Mouse (Mus musculus) kidney, postnatal 0 days (tissue): ENCODE data around the gene Rab1b. TPM values are rescaled to one million over a fixed set of nuclear protein-coding genes. Genes with fewer than 3 reads are reported as not detected.
"Not testable (repeated sequence)": the region's sequence is repeated elsewhere in the genome, so short reads cannot be mapped to it uniquely, and the experiment has no call there.

Source experiments
- ATAC-seq: fragments of 200-750 bp; cut with Nextera tagmentation; replicated peaks from 2 replicates; pipeline ENCODE4 v1.8.0; 2017; ENCODE audit warnings: low read depth, moderate number of reproducible peaks, moderate TSS enrichment, moderate library complexity; ENCODE audit not compliant: low FRiP score
- DNase-seq: peaks from one replicate; pipeline ENCODE4 v3.0.0-alpha.2; 2016; ENCODE audit warnings: low spot score
- H3K27ac ChIP-seq: fragments of 300-500 bp; sonication (generic); 2 replicates; pipeline ENCODE4 v1.5.1; 2014; ENCODE audit warnings: mild to moderate bottlenecking
- H3K27me3 ChIP-seq: fragments of 300-500 bp; sonication (generic); 2 replicates; pipeline ENCODE4 v1.6.1; 2014; ENCODE audit warnings: low read length, mixed read lengths; ENCODE audit not compliant: insufficient read depth
- H3K36me3 ChIP-seq: fragments of 300-500 bp; sonication (generic); 2 replicates; pipeline ENCODE4 v1.6.1; 2014; ENCODE audit warnings: low read length, mixed read lengths; ENCODE audit not compliant: insufficient read depth
- H3K4me1 ChIP-seq: fragments of 300-500 bp; sonication (generic); replicated peaks from 2 replicates; pipeline ENCODE4 v1.6.1; 2014; ENCODE audit warnings: antibody characterized with exemption, low read length, mixed read lengths; ENCODE audit not compliant: insufficient read depth
- H3K4me2 ChIP-seq: fragments of 300-500 bp; sonication (generic); 2 replicates; pipeline ENCODE4 v1.6.1; 2014; ENCODE audit warnings: mild to moderate bottlenecking, low read length, moderate library complexity, mixed read lengths
- H3K4me3 ChIP-seq: fragments of 300-500 bp; sonication (generic); replicated peaks from 2 replicates; pipeline ENCODE4 v1.5.1; 2014; ENCODE audit warnings: low read depth, low read length
- H3K9ac ChIP-seq: fragments of 300-500 bp; sonication (generic); 2 replicates; pipeline ENCODE4 v1.6.1; 2014; ENCODE audit warnings: low read depth, low read length
- H3K9me3 ChIP-seq: fragments of 300-500 bp; sonication (generic); replicated peaks from 2 replicates; pipeline ENCODE4 v1.6.1; 2016; ENCODE audit warnings: low read length, inconsistent platforms, mixed read lengths
- CTCF ChIP-seq: IDR thresholded peaks from 2 replicates; pipeline ENCODE4 v1.5.1; 2016; ENCODE audit warnings: antibody characterized with exemption, low read depth, mild to moderate bottlenecking, moderate library complexity
- WGBS: fragments of 180-500 bp; shearing (Covaris S2); extraction: QIAGEN DNeasy Blood & Tissue Kit; methylation state at CpG from one replicate; pipeline ENCODE4 v1.1.7; 2014; 5-methylcytosine and 5-hydroxymethylcytosine counted together
- polyA plus RNA-seq: library from polyadenylated mRNA; unstranded; fragments of >200 nt; fragmentation: Nextera tagmentation; extraction: Ambion mirVana; gene quantifications from 2 replicates; pipeline ENCODE4 v1.2.1, GENCODE M21; 2015

The Rab1b gene
- polyA plus RNA-seq, 1 experiment from 2014 or later: 270 TPM

DNA sequence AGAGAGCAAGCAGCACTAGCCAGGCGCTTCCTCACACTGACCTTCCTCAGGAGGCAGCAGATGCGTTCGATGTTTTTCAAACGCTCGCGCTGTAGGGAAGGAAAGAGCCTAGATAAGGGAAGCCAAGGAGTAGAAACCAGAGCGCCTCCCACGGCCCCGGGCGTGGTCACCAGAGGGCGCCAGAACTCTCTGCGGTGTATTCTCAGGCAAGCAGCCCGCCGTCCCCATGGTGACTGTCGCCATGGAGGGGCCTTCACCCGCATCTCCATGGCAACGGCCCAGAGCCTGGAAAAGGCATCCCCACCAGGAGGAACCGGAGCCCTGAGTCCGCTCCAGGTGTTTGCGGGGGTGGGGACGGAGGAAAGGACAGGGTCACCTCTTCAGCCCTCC, 12.6 kb downstream of the Rab1b start:
- H3K4me2 ChIP-seq: no peak overlapping the region
- no peak overlapping the region for H3K9ac ChIP-seq
- ATAC-seq (peak; percentile 71), DNase-seq (peak; percentile 94)
- H3K9me3 ChIP-seq: no peaks in the 10 kb centered on the region
- no peak overlapping the region for H3K4me3 ChIP-seq
- H3K4me1 ChIP-seq: peaks cover 10% of the 10 kb centered on the region
- TF ChIP-seq CTCF: peak; percentile 92
- H3K27me3 ChIP-seq: no peaks in the 10 kb centered on the region
- H3K27ac ChIP-seq: no peak overlapping the region
- 0 out of 2 replicates have a peak, but pooled peaks cover 10% of the 10 kb centered on the region for H3K36me3 ChIP-seq
- WGBS: 1% methylated on average over 21 of the region's 21 CpGs

DNA sequence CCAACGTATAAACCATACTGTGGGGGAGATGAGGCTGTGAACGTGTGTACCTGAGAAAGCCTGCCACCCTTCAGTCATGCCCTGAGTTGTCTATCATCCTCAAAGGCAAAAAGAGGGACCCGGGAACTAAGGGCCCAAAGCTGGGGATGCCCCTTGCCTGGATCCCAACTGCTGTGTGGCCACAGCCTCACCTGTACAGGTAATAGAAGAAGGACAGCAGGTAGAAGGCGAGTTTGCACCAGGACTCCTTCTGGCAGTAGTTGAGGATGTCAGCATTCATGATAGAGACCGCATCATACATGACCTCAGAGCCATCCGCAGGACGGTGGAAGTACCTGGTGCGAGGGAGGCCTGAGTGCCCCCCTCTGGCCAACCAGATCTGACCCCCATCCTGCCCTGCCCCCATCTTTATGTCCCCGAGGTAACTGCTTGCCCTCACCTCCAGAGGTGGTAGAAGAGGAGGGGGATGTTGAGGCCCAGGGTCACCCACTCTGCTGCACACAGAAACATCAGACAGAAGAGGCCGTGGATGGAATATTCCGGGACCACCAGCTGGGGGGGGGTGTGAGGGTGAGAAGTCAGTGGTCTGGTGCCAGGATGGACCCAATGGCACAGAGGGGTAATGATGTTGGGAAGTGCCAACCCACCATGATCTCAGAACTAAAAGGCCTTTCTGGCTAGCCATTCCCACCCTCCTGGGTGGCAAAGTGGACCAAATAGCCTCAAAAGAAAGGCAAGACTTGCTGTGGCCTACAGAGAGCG, 13.2 kb downstream of the Rab1b start:
- ATAC-seq: 0 out of 2 replicates have a peak, but pooled peaks have one; percentile 1
- no peaks in the 10 kb centered on the region for H3K27me3 ChIP-seq

DNA sequence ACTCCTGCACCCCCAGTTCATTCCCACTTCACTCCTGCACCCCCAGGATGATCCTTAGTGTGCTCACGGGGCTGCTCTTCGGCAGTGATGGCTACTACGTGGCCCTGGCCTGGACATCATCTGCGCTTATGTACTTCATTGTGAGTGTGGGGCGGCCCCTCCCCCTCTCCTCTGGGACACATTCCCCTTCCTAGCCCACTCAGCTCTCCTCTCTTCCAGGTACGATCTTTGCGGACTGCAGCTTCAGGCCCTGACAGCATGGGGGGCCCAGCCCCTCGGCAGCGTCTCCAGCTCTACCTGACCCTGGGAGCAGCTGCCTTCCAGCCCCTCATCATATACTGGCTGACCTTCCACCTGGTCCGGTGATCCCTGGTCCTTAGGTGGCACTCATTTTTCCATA, 14.8 kb downstream of the Rab1b start:
- Histone ChIP-seq H3K4me3 (no peak overlapping the region), H3K4me1 (no peaks in the 10 kb centered on the region; the same call in 1 of the 2 replicates), H3K27ac (no peak overlapping the region), H3K36me3 (0 out of 2 replicates have a peak, but pooled peaks cover 10% of the 10 kb centered on the region), H3K9me3 (no peaks in the 10 kb centered on the region), H3K27me3 (no peaks in the 10 kb centered on the region), H3K9ac (no peak overlapping the region), H3K4me2 (no peak overlapping the region)
- ATAC-seq (no peak), DNase-seq (no peak)
- WGBS: 89% methylated on average over 10 of the region's 10 CpGs
- TF ChIP-seq CTCF: no peak

More for the DNA sequence above, 13.2 kb downstream of the Rab1b start:
- no peak for DNase-seq
- H3K9ac ChIP-seq: no peak overlapping the region
- 73% methylated on average over 12 of the region's 12 CpGs for WGBS
- H3K36me3 ChIP-seq: 0 out of 2 replicates have a peak, but pooled peaks cover 10% of the 10 kb centered on the region
- H3K27ac ChIP-seq: no peak overlapping the region
- TF ChIP-seq CTCF: no peak
- H3K9me3 ChIP-seq: no peaks in the 10 kb centered on the region
- H3K4me2 ChIP-seq: no peak overlapping the region
- H3K4me3 ChIP-seq: no peak overlapping the region
- peaks cover 8% of the 10 kb centered on the region for H3K4me1 ChIP-seq

DNA sequence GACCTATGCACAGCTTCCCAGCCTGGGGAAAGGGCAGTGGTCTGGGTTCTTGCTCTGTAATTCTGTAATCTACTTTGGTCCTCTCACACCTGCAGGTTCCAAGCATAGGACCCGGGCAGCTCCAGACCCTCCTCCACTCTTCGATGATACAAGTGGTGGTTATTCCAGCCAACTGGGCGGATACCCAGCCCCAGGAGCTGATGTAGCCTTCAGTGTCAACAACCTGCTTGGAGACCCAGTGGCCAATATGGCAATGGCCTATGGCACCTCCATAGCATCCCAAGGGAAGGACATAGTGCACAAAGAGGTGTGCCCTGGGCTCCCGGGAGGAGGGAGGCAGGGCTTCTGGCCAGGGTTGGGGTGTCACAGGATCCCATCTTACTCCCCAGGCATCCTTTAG, 17.5 kb downstream of the Rab1b start:
- Histone ChIP-seq H3K4me2 (peak overlapping the region; percentile 70), H3K4me3 (no peak overlapping the region), H3K9me3 (no peaks in the 10 kb centered on the region), H3K36me3 (0 out of 2 replicates have a peak, but pooled peaks cover 10% of the 10 kb centered on the region), H3K27me3 (peaks cover 15% of the 10 kb centered on the region; the same call in 1 of the 2 replicates), H3K4me1 (peaks cover 4% of the 10 kb centered on the region; the same call in 1 of the 2 replicates), H3K27ac (no peak overlapping the region), H3K9ac (peak overlapping the region; percentile 63)
- WGBS: 88% methylated on average over 4 of the region's 4 CpGs
- DNase-seq (no peak), ATAC-seq (no peak)
- no peak for TF ChIP-seq CTCF

DNA sequence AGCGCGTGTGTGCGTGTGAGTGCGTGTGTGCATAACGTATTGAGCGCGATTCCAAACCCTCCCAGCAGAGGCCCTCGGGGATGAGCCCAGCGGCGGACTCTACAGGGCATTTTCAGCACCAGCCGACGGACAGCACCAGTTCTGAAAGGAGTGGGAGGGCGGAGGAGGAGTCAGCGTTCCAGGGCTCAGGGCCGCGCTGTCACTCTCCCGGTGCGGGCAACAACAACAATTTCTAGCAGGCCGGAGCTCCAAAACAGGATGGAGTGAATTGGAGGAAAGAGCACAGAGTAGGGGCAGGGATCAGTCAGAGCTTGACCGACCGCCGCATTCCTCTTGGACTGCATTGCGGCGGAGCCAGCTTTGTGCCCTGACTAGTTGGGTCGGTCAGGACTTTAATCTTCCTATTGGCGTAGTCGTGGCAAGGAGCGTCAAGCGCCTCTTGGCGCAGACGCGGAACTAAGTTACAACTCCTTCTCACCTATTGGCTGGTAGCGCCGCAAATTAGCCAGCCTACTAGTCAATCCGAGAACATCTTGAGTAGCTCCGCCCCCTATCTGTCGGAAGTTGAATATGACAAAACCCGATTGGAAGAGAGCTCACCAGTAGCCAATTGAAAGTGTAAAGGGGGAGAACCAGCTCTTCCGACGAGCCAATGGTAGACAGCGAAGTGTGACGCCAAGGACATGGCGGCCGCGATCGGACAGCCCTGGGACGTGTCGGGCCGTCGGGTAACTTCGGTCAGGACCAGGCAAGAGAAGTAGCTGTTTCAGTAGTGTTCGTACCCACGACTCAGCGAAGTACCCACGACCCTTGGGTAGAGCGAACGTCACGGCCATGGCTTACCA, 18.8 kb downstream of the Rab1b start, which contains the start of gene Yif1a:
TSS of gene Yif1a (plus strand) at position 655 of the 845 bp plus-strand sequence.
- peak; percentile 91 for ATAC-seq
- peak; percentile 100 for DNase-seq
- Histone ChIP-seq H3K36me3 (0 out of 2 replicates have a peak, but pooled peaks cover 10% of the 10 kb centered on the region), H3K4me3 (peak within 1 kb of the TSS; percentile 67), H3K27me3 (peaks cover 20% of the 10 kb centered on the region; the same call in 1 of the 2 replicates), H3K9me3 (no peaks in the 10 kb centered on the region), H3K4me2 (peak within 1 kb of the TSS; percentile 70), H3K9ac (peak within 1 kb of the TSS; percentile 63), H3K27ac (peak within 1 kb of the TSS; percentile 78), H3K4me1 (peaks cover 4% of the 10 kb centered on the region; the same call in 1 of the 2 replicates)
- TF ChIP-seq CTCF: peak; percentile 66
- WGBS: under 1% methylated on average over 58 of the region's 58 CpGs

DNA sequence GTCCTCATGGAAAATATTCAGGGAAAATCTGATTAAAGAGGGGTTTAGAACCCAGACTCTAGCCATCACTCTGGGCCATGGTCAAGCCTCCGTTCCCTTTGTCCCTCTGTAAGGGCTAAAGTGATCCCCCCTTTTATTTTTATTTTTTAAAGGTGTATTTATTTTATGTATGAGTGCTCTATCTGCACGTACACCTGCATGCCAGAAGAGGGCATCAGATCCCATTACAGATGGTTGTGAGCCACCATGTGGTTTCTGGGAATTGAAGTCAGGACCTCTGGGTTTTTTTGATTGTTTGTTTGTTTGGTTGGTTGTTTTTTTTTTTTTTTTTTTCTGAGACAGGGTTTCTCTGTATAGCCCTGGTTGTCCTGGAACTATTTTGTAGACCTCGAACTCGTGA, 20.3 kb downstream of the Rab1b start:
- H3K27ac ChIP-seq, H3K9ac ChIP-seq, H3K36me3 ChIP-seq, H3K9me3 ChIP-seq, DNase-seq, H3K4me3 ChIP-seq, ATAC-seq, H3K4me1 ChIP-seq, H3K4me2 ChIP-seq: not testable (repeated sequence)
- peaks cover 31% of the 10 kb centered on the region; the same call in 1 of the 2 replicates for H3K27me3 ChIP-seq
- 60% methylated on average over 4 of the region's 4 CpGs for WGBS
- peak; percentile 45; the same call in 1 of the 2 replicates for TF ChIP-seq CTCF
